Mouse (Mus musculus) WW6 (cell line): Measurements from ENCODE around the gene Vmn2r96.
"Not testable (repeated sequence)": the region's sequence is repeated elsewhere in the genome, so short reads cannot be mapped to it uniquely, and the experiment has no call there.

Experiments used
- DNase-seq: peaks from one replicate; pipeline ENCODE4 v3.0.0-alpha.2; 2013; ENCODE audit warnings: low read depth, low spot score

Gene Vmn2r96

GRCm38 (mm10) chr17:18572851-18573250 lies at the start of gene Vmn2r96:
Vmn2r96 (plus strand) TSS chr17:18573151.
- DNase-seq, result not testable (repeated sequence)

DNA sequence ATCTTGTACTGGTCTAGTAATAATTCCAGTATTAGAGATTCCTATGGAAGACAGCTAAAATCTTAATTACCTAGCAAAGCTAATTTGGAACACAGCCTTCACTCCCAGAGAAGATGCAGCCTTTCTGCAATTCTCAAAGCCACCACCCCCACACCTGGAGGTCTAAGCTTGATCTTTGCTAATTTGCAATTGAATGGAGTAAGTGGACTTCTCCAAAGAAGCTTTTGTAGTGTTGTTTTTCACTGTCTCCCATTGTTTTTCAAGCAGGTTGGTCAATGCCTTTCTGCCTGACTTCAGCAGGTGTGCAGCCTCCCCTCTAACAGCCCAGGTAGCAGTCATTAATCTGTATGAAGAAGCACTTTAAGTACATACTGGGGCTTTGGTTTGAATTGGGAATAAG lies 49.6 kb upstream of the Vmn2r96 start:
- no peak for DNase-seq

GRCm38 (mm10) chr17:18523991-18524390 lies 49.0 kb upstream of the Vmn2r96 start:
- no peak for DNase-seq

GRCm38 (mm10) chr17:18558212-18559158 lies 14.5 kb upstream of the Vmn2r96 start:
- DNase-seq, result not testable (repeated sequence)

- DNase-seq, result not testable (repeated sequence)
Measured at GRCm38 (mm10) chr17:18566186-18566585, 6.8 kb upstream of the Vmn2r96 start.

DNA sequence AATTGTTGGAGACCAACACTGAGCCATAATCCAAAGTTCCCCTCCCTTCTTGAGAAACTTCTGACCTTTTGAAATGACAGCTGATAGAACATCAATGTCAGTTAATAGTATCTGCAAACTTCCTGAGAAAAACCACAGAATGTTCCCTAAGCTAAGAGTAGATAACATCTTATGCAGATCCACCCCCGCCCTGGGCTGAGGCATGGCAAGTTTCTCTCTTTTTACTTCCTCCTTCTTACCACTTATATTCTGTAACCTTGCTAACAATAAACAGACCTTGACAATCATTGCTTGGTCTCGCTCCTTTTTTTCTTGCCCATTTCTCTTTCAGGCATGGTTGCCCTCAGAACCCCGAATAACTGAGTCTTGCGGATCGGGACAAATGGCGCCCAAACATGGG lies 42.2 kb downstream of the Vmn2r96 start:
- DNase-seq, result not testable (repeated sequence)

DNA sequence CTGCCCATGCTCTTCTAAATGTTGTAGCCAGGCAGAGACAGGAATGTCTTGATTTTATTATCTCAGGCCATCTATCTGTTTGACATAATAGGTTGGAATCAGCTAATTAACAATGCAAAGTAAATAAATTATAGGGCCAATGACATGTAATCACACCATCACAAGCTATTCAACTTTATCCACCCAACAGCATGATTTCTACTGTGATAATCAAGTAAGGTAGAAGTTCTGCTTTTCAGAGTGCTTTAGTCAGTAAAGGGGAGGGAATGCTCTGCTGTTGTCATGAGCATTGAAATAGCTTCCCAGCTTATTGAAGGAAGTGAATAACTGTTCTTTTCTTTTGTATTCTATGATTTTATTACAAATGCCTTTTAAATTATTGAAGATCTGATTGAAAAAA lies 53.6 kb downstream of the Vmn2r96 start:
- no peak for DNase-seq
